Mouse (Mus musculus): ENCODE data around the gene Adgrb2. TPM values are rescaled to one million over a fixed set of nuclear protein-coding genes. Genes with fewer than 3 reads are reported as not detected.

The Adgrb2 gene
- polyA plus RNA-seq, 1 experiment from 2014 or later = not detected

- Histone ChIP-seq H3K4me1 (ENCODE audit: insufficient read depth) (no peaks in the 10 kb centered on the region), H3K4me2 (ENCODE audit: low read depth, low read length) (no peak overlapping the region), H3K4me3 (ENCODE audit: low read depth, low read length) (no peak overlapping the region), H3K36me3 (replicated peaks; ENCODE audit: insufficient read depth, low read length) (no peaks in the 10 kb centered on the region), H3K9me3 (ENCODE audit: low read length) (no peaks in the 10 kb centered on the region), H3K27me3 (ENCODE audit: insufficient read depth, low read length) (no peaks in the 10 kb centered on the region), H3K27ac (ENCODE audit: low read depth) (no peak overlapping the region), H3K9ac (replicated peaks) (no peak overlapping the region)
- 12% methylated on average over 8 of the region's 8 CpGs for WGBS (ENCODE audit: insufficient replicate concordance)
- peak; percentile 54 for DNase-seq
- no peak for ATAC-seq
- TF ChIP-seq EP300 (IDR thresholded peaks at IDR 0.05; ENCODE audit: low read depth) (no peak), CTCF (IDR thresholded peaks at IDR 0.05; ENCODE audit: low read depth) (peak; percentile 72)
Observed at GRCm38 (mm10) chr4:130066816-130067215, 82.1 kb downstream of the Adgrb2 start.

DNA sequence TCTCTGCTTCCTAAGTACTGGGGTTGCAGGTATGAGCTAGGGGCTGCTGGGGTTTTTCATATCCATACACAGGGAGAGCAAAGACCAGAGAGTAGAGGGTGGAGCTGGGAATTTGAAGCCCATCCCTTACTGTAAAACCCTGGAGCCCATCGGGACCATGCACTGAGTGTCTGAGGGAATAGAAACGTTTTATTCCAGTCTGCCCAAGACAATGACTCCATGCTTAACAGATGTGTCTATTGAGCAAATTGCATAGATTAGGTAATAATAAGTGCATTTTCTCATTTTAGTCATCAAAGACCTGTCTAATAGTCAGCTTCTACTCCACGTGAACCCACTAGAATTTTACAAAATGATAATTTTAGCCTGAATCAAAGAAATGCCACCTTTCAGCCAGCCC is 85.9 kb downstream of the Adgrb2 start:
- no peaks in the 10 kb centered on the region for H3K36me3 ChIP-seq (replicated peaks; ENCODE audit: insufficient read depth, low read length)
- H3K27ac ChIP-seq (ENCODE audit: low read depth) = no peak overlapping the region
- no peaks in the 10 kb centered on the region for H3K9me3 ChIP-seq (ENCODE audit: low read length)
- 69% methylated on average over 3 of the region's 3 CpGs for WGBS (ENCODE audit: insufficient replicate concordance)
- H3K9ac ChIP-seq (replicated peaks) = no peak overlapping the region
- ATAC-seq = no peak
- no peak overlapping the region for H3K4me3 ChIP-seq (ENCODE audit: low read depth, low read length)
- H3K4me2 ChIP-seq (ENCODE audit: low read depth, low read length) = no peak overlapping the region
- no peak for TF ChIP-seq EP300 (IDR thresholded peaks at IDR 0.05; ENCODE audit: low read depth)
- no peak for TF ChIP-seq CTCF (IDR thresholded peaks at IDR 0.05; ENCODE audit: low read depth)
- no peak for DNase-seq
- no peaks in the 10 kb centered on the region for H3K4me1 ChIP-seq (ENCODE audit: insufficient read depth)
- H3K27me3 ChIP-seq (ENCODE audit: insufficient read depth, low read length) = 0 out of 2 replicates have a peak, but pooled peaks cover 2% of the 10 kb centered on the region

DNA sequence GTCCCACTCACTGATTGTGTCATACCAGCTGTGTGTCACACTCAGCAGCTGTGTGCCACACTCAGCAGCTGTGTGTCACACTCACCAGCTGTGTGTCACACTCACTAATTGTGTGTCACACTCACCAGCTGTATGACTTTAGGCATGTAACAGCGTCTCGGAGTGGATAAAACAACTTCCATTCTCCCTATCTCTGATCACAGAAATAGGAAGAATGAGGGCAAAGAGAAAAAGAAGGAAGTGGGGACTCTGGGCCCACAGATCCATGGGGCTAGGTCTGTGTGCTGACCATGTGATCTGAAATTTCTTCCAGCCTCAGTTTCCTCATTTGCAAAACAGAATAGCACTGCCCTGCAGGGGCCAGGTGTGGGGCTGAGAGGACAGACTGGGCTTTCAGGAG is 87.1 kb downstream of the Adgrb2 start:
- Histone ChIP-seq H3K9ac (replicated peaks) (no peak overlapping the region), H3K27ac (ENCODE audit: low read depth) (no peak overlapping the region), H3K9me3 (ENCODE audit: low read length) (no peaks in the 10 kb centered on the region), H3K4me1 (ENCODE audit: insufficient read depth) (no peaks in the 10 kb centered on the region), H3K27me3 (ENCODE audit: insufficient read depth, low read length) (0 out of 2 replicates have a peak, but pooled peaks cover 2% of the 10 kb centered on the region), H3K4me3 (ENCODE audit: low read depth, low read length) (no peak overlapping the region), H3K4me2 (ENCODE audit: low read depth, low read length) (no peak overlapping the region), H3K36me3 (replicated peaks; ENCODE audit: insufficient read depth, low read length) (no peaks in the 10 kb centered on the region)
- DNase-seq = no peak
- no peak for TF ChIP-seq EP300 (IDR thresholded peaks at IDR 0.05; ENCODE audit: low read depth)
- TF ChIP-seq CTCF (IDR thresholded peaks at IDR 0.05; ENCODE audit: low read depth) = no peak
- WGBS (ENCODE audit: insufficient replicate concordance) = 39% methylated on average over 2 of the region's 2 CpGs
- ATAC-seq = no peak

Other genes starting within 250 kb of the Adgrb2 start
- gene Khdrbs1, start 242.6 kb upstream of the Adgrb2 start, polyA plus RNA-seq (2015; fragmentation: Nextera tagmentation; extraction: Ambion mirVana) = 18.7 and 19.6 TPM in 2 replicates
- 198 and 205 TPM in 2 replicates for gene Ptp4a2, start 173.7 kb upstream of the Adgrb2 start, polyA plus RNA-seq (2015; fragmentation: Nextera tagmentation; extraction: Ambion mirVana)
- gene Spocd1, start 55.6 kb upstream of the Adgrb2 start, polyA plus RNA-seq (2015; fragmentation: Nextera tagmentation; extraction: Ambion mirVana) = not detected in 2 replicates
- gene Col16a1, start 63.0 kb downstream of the Adgrb2 start, polyA plus RNA-seq (2015; fragmentation: Nextera tagmentation; extraction: Ambion mirVana) = 2.3 and 3.0 TPM in 2 replicates
- gene Pef1, start 117.7 kb downstream of the Adgrb2 start, polyA plus RNA-seq (2015; fragmentation: Nextera tagmentation; extraction: Ambion mirVana) = 25.0 and 26.0 TPM in 2 replicates
- not detected in 2 replicates for gene Hcrtr1, start 154.5 kb downstream of the Adgrb2 start, polyA plus RNA-seq (2015; fragmentation: Nextera tagmentation; extraction: Ambion mirVana)
- 22.6 and 22.9 TPM in 2 replicates for gene Tinagl1, start 190.3 kb downstream of the Adgrb2 start, polyA plus RNA-seq (2015; fragmentation: Nextera tagmentation; extraction: Ambion mirVana)
- not detected in 2 replicates for gene Gm853, start 237.5 kb downstream of the Adgrb2 start, polyA plus RNA-seq (2015; fragmentation: Nextera tagmentation; extraction: Ambion mirVana)